Mouse (Mus musculus) MN1 (cell line): ENCODE results near the gene Coq9.

Source experiments
- DNase-seq: peaks from one replicate; pipeline ENCODE4 v3.0.0-alpha.2; 2016; ENCODE audit warnings: low spot score

Coq9 gene

GRCm38 (mm10) chr8:94870474-94871107, 32.5 kb downstream of the Coq9 start:
- peak; percentile 75 for DNase-seq

- peak; percentile 68 for DNase-seq
Observed at GRCm38 (mm10) chr8:94871108-94871894, 33.2 kb downstream of the Coq9 start.

- DNase-seq: no peak
Observed at GRCm38 (mm10) chr8:94872156-94872555, 34.0 kb downstream of the Coq9 start.

- no peak for DNase-seq
Observed at GRCm38 (mm10) chr8:94872576-94872975, 34.5 kb downstream of the Coq9 start.

GRCm38 (mm10) chr8:94874358-94874757, 36.2 kb downstream of the Coq9 start:
- peak; percentile 79 for DNase-seq

GRCm38 (mm10) chr8:94875096-94875870, 37.2 kb downstream of the Coq9 start:
- DNase-seq: peak; percentile 59

- no peak for DNase-seq
Observed at GRCm38 (mm10) chr8:94875871-94876150, 37.7 kb downstream of the Coq9 start.

GRCm38 (mm10) chr8:94876197-94876730, 38.1 kb downstream of the Coq9 start, which contains the start of gene Dok4:
Gene Dok4, minus strand, starts transcription at chr8:94876330.
- peak; percentile 91 for DNase-seq

GRCm38 (mm10) chr8:94876820-94877219, 38.7 kb downstream of the Coq9 start:
- no peak for DNase-seq

- no peak for DNase-seq
Observed at GRCm38 (mm10) chr8:94880742-94881141, 42.6 kb downstream of the Coq9 start.

GRCm38 (mm10) chr8:94888383-94889036, 50.4 kb downstream of the Coq9 start:
- DNase-seq: no peak

- no peak for DNase-seq
Observed at GRCm38 (mm10) chr8:94892917-94893316, 54.8 kb downstream of the Coq9 start.

GRCm38 (mm10) chr8:94899262-94899661, 61.1 kb downstream of the Coq9 start:
- DNase-seq: peak; percentile 76

GRCm38 (mm10) chr8:94900617-94901016, 62.5 kb downstream of the Coq9 start:
- no peak for DNase-seq

GRCm38 (mm10) chr8:94901031-94901430, 62.9 kb downstream of the Coq9 start:
- no peak for DNase-seq

- no peak for DNase-seq
Observed at GRCm38 (mm10) chr8:94903709-94904108, 65.6 kb downstream of the Coq9 start.
